Mouse (Mus musculus) G1E (cell line): ENCODE data around the gene 9930111J21Rik2. TPM values are rescaled to one million over a fixed set of nuclear protein-coding genes. Genes with fewer than 3 reads are reported as not detected.

Experiments
- ATAC-seq: 2 replicates; pipeline ENCODE4 v1.8.0; 2016; ENCODE audit warnings: mild to moderate bottlenecking; ENCODE audit not compliant: insufficient number of reproducible peaks, poor library complexity, low FRiP score, severe bottlenecking; ENCODE audit errors: extremely low read depth
- DNase-seq: peaks from one replicate; pipeline ENCODE4 v3.0.0; 2012; ENCODE audit warnings: low spot score
- H3K27me3 ChIP-seq: 2 replicates; pipeline ENCODE4 v1.6.1; 2012; ENCODE audit warnings: mild to moderate bottlenecking, low read length, inconsistent platforms; ENCODE audit not compliant: insufficient read depth
- H3K36me3 ChIP-seq: replicated peaks from 2 replicates; pipeline ENCODE3; 2012; ENCODE audit warnings: mild to moderate bottlenecking, inconsistent platforms
- H3K4me1 ChIP-seq: 2 replicates; pipeline ENCODE4 v1.6.1; 2012; ENCODE audit warnings: low read depth, low read length, inconsistent platforms, mixed read lengths; ENCODE audit not compliant: insufficient read depth
- H3K4me3 ChIP-seq: 2 replicates; pipeline ENCODE4 v1.5.1; 2012; ENCODE audit warnings: low read depth, mild to moderate bottlenecking, inconsistent platforms, low read length, moderate library complexity, mixed read lengths
- H3K9me3 ChIP-seq: replicated peaks from 2 replicates; pipeline ENCODE4 v1.6.1; 2012; ENCODE audit warnings: inconsistent platforms
- CTCF ChIP-seq: IDR thresholded peaks from 2 replicates; pipeline ENCODE4 v1.5.1; 2012; ENCODE audit warnings: low read depth, low read length, inconsistent platforms, mixed read lengths
- GATA1 ChIP-seq: IDR thresholded peaks from 2 replicates; pipeline ENCODE4 v1.6.1; 2012; ENCODE audit warnings: borderline replicate concordance, low read length, inconsistent platforms, mixed read lengths
- GATA2 ChIP-seq: IDR thresholded peaks from 2 replicates; pipeline ENCODE4 v1.6.1; 2012; ENCODE audit warnings: low read depth, low read length, inconsistent platforms, borderline replicate concordance
- POLR2AphosphoS5 ChIP-seq: IDR thresholded peaks from 2 replicates; pipeline ENCODE4 v1.6.1; 2012; ENCODE audit warnings: low read depth, low read length, inconsistent platforms; ENCODE audit not compliant: insufficient replicate concordance
- TAL1 ChIP-seq: conservative IDR thresholded peaks from 2 replicates; pipeline ENCODE4 v1.6.1; 2012; ENCODE audit warnings: low read depth, low read length, inconsistent platforms, mixed read lengths
- polyA plus RNA-seq: library from polyadenylated mRNA; stranded (reverse); fragments of >175 nt; gene quantifications from 2 replicates; pipeline ENCODE4 v1.2.3, GENCODE M21; 2012
- total RNA-seq, 2 experiments: library from RNA; stranded (forward) in 1 of 2; stranded (reverse) in 1 of 2; fragments of 200-1000 nt in 1 of 2; fragments of >200 nt in 1 of 2; fragmentation: Nextera tagmentation in 1 of 2; gene quantifications; 2 replicates each; pipeline ENCODE4 v1.2.3; 2014 to 2017

9930111J21Rik2 gene
- total and polyA plus RNA-seq, 3 experiments, result 0.07 to 7.8 (median 4.1) TPM

- ATAC-seq, result no peak
- Histone ChIP-seq H3K36me3 (peaks cover 26% of the 10 kb centered on the region), H3K4me1 (peaks cover 74% of the 10 kb centered on the region)
These were observed 40.1 kb upstream of the 9930111J21Rik2 start for GRCm38 (mm10) chr11:49091171-49091570.

GRCm38 (mm10) chr11:49090551-49090950, 39.5 kb upstream of the 9930111J21Rik2 start:
- ATAC-seq (no peak), DNase-seq (no peak)
- Histone ChIP-seq H3K9me3 (no peaks in the 10 kb centered on the region), H3K36me3 (peaks cover 20% of the 10 kb centered on the region), H3K4me1 (peaks cover 76% of the 10 kb centered on the region), H3K4me3 (no peak overlapping the region), H3K27me3 (no peaks in the 10 kb centered on the region)
- TF ChIP-seq GATA1 (no peak), CTCF (no peak), POLR2AphosphoS5 (no peak), TAL1 (no peak), GATA2 (no peak)

More at GRCm38 (mm10) chr11:49091171-49091570, 40.1 kb upstream of the 9930111J21Rik2 start:
- no peak for DNase-seq
- no peak for TF ChIP-seq GATA2
- no peak for TF ChIP-seq TAL1
- no peak for TF ChIP-seq CTCF
- no peak for TF ChIP-seq POLR2AphosphoS5
- TF ChIP-seq GATA1, result no peak
- no peaks in the 10 kb centered on the region for H3K27me3 ChIP-seq
- peak overlapping the region; percentile 8; the same call in 1 of the 2 replicates for H3K4me3 ChIP-seq
- no peaks in the 10 kb centered on the region for H3K9me3 ChIP-seq

- Histone ChIP-seq H3K27me3 (no peaks in the 10 kb centered on the region), H3K9me3 (no peaks in the 10 kb centered on the region), H3K4me3 (no peak overlapping the region; the same call in 1 of the 2 replicates), H3K4me1 (peaks cover 81% of the 10 kb centered on the region), H3K36me3 (peaks cover 14% of the 10 kb centered on the region)
- ATAC-seq (peak; percentile 40), DNase-seq (no peak)
- TF ChIP-seq GATA1 (no peak), TAL1 (peak; percentile 58)
These were observed 38.9 kb upstream of the 9930111J21Rik2 start for GRCm38 (mm10) chr11:49089735-49090507.

- TF ChIP-seq CTCF (no peak), POLR2AphosphoS5 (no peak), GATA1 (no peak), GATA2 (no peak), TAL1 (no peak)
- no peak for ATAC-seq
- Histone ChIP-seq H3K36me3 (peaks cover 11% of the 10 kb centered on the region), H3K4me1 (peaks cover 86% of the 10 kb centered on the region), H3K27me3 (no peaks in the 10 kb centered on the region), H3K9me3 (no peaks in the 10 kb centered on the region), H3K4me3 (peak overlapping the region; percentile 72; the same call in 1 of the 2 replicates)
- no peak for DNase-seq
These were observed 38.1 kb upstream of the 9930111J21Rik2 start for GRCm38 (mm10) chr11:49088990-49089652.

- H3K36me3 ChIP-seq, result peaks cover 6% of the 10 kb centered on the region
- peak overlapping the region; percentile 72 for H3K4me3 ChIP-seq
- DNase-seq, result peak; percentile 64
- TF ChIP-seq TAL1, result peak; percentile 79
- no peak for TF ChIP-seq CTCF
- no peak for TF ChIP-seq GATA2
- no peak for TF ChIP-seq GATA1
- 0 out of 2 replicates have a peak, but pooled peaks have one; percentile 34 for TF ChIP-seq POLR2AphosphoS5
- H3K9me3 ChIP-seq, result no peaks in the 10 kb centered on the region
- H3K4me1 ChIP-seq, result peaks cover 91% of the 10 kb centered on the region
- ATAC-seq, result peak; percentile 61
- no peaks in the 10 kb centered on the region for H3K27me3 ChIP-seq
These were observed 37.0 kb upstream of the 9930111J21Rik2 start for GRCm38 (mm10) chr11:49087830-49088616.

- Histone ChIP-seq H3K4me1 (peaks cover 90% of the 10 kb centered on the region), H3K36me3 (peaks cover 4% of the 10 kb centered on the region), H3K9me3 (no peaks in the 10 kb centered on the region), H3K27me3 (no peaks in the 10 kb centered on the region), H3K4me3 (peak overlapping the region; percentile 63)
- DNase-seq (no peak), ATAC-seq (no peak)
- TF ChIP-seq GATA2, result no peak
- no peak for TF ChIP-seq TAL1
- TF ChIP-seq POLR2AphosphoS5, result no peak
- TF ChIP-seq GATA1, result no peak
- TF ChIP-seq CTCF, result no peak
These were observed 35.9 kb upstream of the 9930111J21Rik2 start for GRCm38 (mm10) chr11:49086858-49087361.
